Mouse (Mus musculus) embryonic facial prominence, embryonic 12.5 days (tissue): Measurements from ENCODE around the gene Lrguk. TPM values are rescaled to one million over a fixed set of nuclear protein-coding genes. Genes with fewer than 3 reads are reported as not detected.

Source experiments
- ATAC-seq: fragments of 200-750 bp; cut with Nextera tagmentation; 2 replicates; pipeline ENCODE4 v1.8.0; 2017; ENCODE audit not compliant: insufficient number of reproducible peaks, insufficient read depth, low FRiP score, low TSS enrichment
- H3K27ac ChIP-seq: fragments of 300-500 bp; sonication (generic); 2 replicates; pipeline ENCODE4 v1.5.1; 2016; ENCODE audit warnings: mild to moderate bottlenecking
- H3K27me3 ChIP-seq: fragments of 300-500 bp; sonication (generic); 2 replicates; pipeline ENCODE4 v1.6.1; 2016; ENCODE audit warnings: mild to moderate bottlenecking, moderate library complexity
- H3K36me3 ChIP-seq: fragments of 300-500 bp; sonication (generic); 2 replicates; pipeline ENCODE4 v1.6.1; 2016; ENCODE audit warnings: mild to moderate bottlenecking
- H3K4me1 ChIP-seq: fragments of 300-500 bp; sonication (generic); 2 replicates; pipeline ENCODE4 v1.6.1; 2016
- H3K4me2 ChIP-seq: fragments of 300-500 bp; sonication (generic); replicated peaks from 2 replicates; pipeline ENCODE4 v1.6.1; 2016; ENCODE audit warnings: mild to moderate bottlenecking, moderate library complexity
- H3K4me3 ChIP-seq: fragments of 300-500 bp; sonication (generic); 2 replicates; pipeline ENCODE4 v1.5.1; 2016; ENCODE audit warnings: mild to moderate bottlenecking
- H3K9ac ChIP-seq: fragments of 300-500 bp; sonication (generic); 2 replicates; pipeline ENCODE4 v1.6.1; 2016; ENCODE audit warnings: mild to moderate bottlenecking, moderate library complexity
- H3K9me3 ChIP-seq: fragments of 300-500 bp; sonication (generic); 2 replicates; pipeline ENCODE4 v1.6.1; 2016; ENCODE audit warnings: mild to moderate bottlenecking, moderate library complexity
- WGBS: fragments of 180-500 bp; shearing (Covaris S2); methylation state at CpG from one replicate; pipeline ENCODE4 v1.1.7; 2016; 5-methylcytosine and 5-hydroxymethylcytosine counted together
- polyA plus RNA-seq: library from polyadenylated mRNA; unstranded; fragments of >200 nt; fragmentation: Nextera tagmentation; extraction: Ambion mirVana; gene quantifications from 2 replicates; pipeline ENCODE4 v1.2.1, GENCODE M21; 2016

Lrguk gene
- polyA plus RNA-seq, 1 experiment from 2014 or later: 1.1 TPM

DNA sequence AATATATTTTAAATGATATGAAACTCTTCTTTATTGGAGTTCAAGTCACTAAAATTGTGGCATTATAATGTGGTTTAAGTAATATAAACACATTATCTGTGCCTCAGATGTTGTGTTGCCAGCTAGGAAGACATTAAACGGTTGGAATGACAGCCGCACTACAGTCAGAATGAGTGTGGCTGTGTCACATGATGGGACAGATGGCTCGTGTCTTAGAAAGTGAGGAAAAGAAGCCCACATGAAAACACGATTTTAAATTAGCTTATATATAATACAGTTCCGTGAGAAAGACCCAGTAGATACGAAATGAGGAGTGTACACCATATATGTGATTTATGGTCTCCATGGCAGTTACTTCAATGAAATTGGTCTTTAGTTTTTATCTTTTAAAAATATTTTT lies 82.2 kb downstream of the Lrguk start:
- Histone ChIP-seq H3K4me2 (no peak overlapping the region), H3K4me3 (no peak overlapping the region), H3K36me3 (no peaks in the 10 kb centered on the region), H3K9ac (no peak overlapping the region), H3K27me3 (no peaks in the 10 kb centered on the region), H3K9me3 (no peaks in the 10 kb centered on the region), H3K4me1 (no peaks in the 10 kb centered on the region), H3K27ac (no peak overlapping the region)
- 80% methylated on average over 6 of the region's 6 CpGs for WGBS
- no peak for ATAC-seq

DNA sequence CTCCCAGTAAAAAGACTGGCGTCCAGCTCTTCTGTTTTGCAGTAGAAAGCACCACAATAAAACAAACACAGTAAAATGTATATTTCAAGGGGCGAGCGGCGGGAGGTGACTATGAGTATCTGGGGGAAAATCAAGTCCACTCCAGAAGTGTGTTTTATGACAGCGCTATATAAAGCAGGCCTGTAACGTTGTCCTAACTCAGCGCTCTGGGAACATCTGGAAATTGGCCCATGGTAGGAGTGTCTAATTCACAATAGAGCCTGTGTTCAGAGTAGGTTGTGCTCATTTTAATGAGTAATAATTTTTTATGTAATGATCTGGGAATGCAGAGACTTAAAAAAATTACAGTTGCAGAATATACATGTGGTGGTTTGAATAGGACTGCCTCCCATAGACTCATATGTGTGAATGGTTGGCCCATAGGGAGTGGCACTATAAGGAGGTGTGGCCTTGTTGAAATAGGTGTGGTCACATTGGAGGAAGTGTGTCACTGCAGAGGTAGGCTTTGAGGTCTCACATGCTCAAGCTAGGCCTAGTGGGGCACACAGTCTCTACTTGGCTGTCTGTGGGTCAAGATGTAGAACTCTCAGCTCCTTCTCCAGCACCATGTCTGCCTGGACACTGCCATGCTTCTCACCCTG lies 87.7 kb downstream of the Lrguk start:
- 80% methylated on average over 7 of the region's 7 CpGs for WGBS
- Histone ChIP-seq H3K36me3 (no peaks in the 10 kb centered on the region), H3K4me3 (no peak overlapping the region), H3K9ac (no peak overlapping the region), H3K27ac (no peak overlapping the region), H3K9me3 (no peaks in the 10 kb centered on the region), H3K4me2 (no peak overlapping the region), H3K27me3 (no peaks in the 10 kb centered on the region), H3K4me1 (no peaks in the 10 kb centered on the region)
- ATAC-seq: no peak

DNA sequence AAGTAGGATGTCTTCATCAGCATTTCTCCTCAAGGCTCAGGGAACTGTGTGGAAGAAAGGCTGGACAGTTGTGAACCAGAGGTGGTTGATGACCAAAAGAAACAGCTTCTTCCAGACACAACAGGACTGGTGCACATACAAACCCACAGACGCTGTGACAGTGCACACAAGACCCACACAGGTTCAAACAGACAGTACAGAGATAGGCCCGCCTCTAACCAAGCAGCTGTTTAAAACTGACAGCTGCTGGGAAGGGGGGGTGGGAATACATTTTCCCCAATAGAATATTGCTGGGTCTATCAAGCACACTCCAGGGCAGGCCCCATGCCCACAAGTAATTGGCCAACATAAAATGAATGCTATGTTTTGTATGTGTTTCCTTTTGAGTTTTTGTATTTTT lies 95.2 kb downstream of the Lrguk start:
- no peaks in the 10 kb centered on the region for H3K27me3 ChIP-seq
- H3K9ac ChIP-seq: no peak overlapping the region
- no peak overlapping the region for H3K27ac ChIP-seq
- H3K4me3 ChIP-seq: no peak overlapping the region
- H3K9me3 ChIP-seq: no peaks in the 10 kb centered on the region
- H3K4me1 ChIP-seq: no peaks in the 10 kb centered on the region
- 84% methylated on average over 2 of the region's 2 CpGs for WGBS
- no peaks in the 10 kb centered on the region for H3K36me3 ChIP-seq
- no peak overlapping the region for H3K4me2 ChIP-seq
- no peak for ATAC-seq

DNA sequence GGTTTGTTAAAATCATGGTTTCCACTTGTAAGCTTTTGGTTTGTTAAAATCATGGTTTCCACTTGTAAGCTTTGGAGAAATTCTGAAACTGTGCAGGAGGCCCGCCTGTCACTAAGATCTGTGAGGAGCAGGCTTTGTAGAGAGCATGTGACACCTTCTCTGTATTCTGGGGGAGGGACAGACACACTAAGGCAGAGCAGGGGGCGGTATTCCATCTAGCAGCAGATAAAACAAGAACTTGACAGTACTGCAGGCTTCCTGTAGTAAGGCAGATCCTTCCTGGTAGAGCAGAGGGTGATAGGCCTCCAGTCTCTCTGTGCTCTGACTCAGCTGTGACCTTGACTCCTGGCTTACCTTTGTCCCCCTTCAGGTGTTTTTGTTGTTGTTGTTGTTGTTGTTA lies 100.0 kb downstream of the Lrguk start:
- Histone ChIP-seq H3K36me3 (no peaks in the 10 kb centered on the region), H3K9me3 (no peaks in the 10 kb centered on the region), H3K27me3 (no peaks in the 10 kb centered on the region), H3K4me1 (no peaks in the 10 kb centered on the region), H3K27ac (no peak overlapping the region), H3K9ac (no peak overlapping the region), H3K4me2 (no peak overlapping the region), H3K4me3 (no peak overlapping the region)
- ATAC-seq: no peak
- 69% methylated on average over 2 of the region's 2 CpGs for WGBS

DNA sequence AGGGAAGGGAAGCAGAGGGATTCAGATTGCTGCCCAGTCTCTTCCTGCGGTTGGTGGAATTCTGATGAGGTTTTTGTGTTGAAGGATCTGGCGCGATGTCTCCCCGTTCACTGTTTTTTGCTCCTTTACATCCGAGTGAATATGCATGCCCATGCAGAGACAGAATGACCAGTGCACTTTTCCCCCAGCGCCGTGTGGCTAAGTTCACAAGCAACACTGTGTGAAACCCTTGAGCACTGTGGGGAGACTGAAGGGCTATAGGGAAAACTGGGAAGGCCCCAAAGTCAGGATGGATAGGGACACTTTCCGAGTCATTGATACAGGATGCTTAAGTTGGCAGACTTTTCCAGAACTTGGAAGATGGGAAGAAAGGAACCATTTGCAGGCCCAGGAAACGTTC lies 103.1 kb downstream of the Lrguk start:
- H3K4me3 ChIP-seq: no peak overlapping the region
- ATAC-seq: no peak
- H3K27ac ChIP-seq: no peak overlapping the region
- H3K4me2 ChIP-seq: no peak overlapping the region
- 88% methylated on average over 9 of the region's 9 CpGs for whole genome bisulfite sequencing
- H3K9ac ChIP-seq: no peak overlapping the region
- H3K4me1 ChIP-seq: no peaks in the 10 kb centered on the region
- no peaks in the 10 kb centered on the region for H3K9me3 ChIP-seq
- H3K27me3 ChIP-seq: no peaks in the 10 kb centered on the region
- no peaks in the 10 kb centered on the region for H3K36me3 ChIP-seq

DNA sequence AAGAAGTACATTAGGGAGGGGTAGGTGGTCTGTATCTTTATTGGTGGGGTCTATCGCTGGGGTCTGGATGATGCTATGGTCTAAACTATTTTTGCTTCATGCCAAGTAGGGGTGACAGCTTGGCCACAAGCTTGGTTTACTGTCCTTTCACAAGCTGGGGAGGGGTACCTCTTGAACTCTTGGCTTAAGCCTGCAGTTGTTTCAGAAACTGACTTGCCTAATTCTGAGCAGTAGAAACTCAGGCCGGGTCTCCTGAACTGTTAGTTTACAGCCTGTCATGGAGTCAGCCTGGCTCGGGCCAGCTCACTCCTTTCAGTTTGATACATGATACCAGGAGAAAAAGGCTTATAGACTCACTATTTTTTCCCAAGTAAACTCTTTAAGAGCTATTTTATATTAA lies 109.1 kb downstream of the Lrguk start:
- no peak overlapping the region for H3K4me3 ChIP-seq
- no peaks in the 10 kb centered on the region for H3K4me1 ChIP-seq
- H3K9ac ChIP-seq: no peak overlapping the region
- no peaks in the 10 kb centered on the region for H3K9me3 ChIP-seq
- H3K27me3 ChIP-seq: no peaks in the 10 kb centered on the region
- H3K27ac ChIP-seq: no peak overlapping the region
- 79% methylated on average over 3 of the region's 3 CpGs for WGBS
- no peak overlapping the region for H3K4me2 ChIP-seq
- ATAC-seq: no peak
- no peaks in the 10 kb centered on the region for H3K36me3 ChIP-seq

DNA sequence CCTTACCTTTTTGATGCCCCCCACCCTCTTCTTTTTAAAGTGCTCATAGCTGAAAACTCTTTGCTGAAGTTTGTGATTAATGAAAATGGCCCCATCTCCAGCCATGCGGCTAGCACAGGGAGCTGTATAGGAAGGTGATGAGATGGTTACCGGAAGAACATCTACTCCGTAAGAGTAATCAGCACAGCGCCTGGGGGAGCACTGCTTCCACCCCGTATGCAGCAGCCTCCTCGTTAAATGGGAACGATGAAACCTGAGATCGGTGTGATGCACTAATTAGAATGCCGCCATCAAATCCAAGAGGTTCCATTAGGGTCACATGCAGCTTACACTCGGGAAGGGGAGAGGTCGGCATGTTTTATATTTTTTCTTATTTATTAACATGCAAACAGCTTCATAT lies 113.7 kb downstream of the Lrguk start:
- no peak overlapping the region for H3K9ac ChIP-seq
- 66% methylated on average over 11 of the region's 11 CpGs for WGBS
- no peak for ATAC-seq

DNA sequence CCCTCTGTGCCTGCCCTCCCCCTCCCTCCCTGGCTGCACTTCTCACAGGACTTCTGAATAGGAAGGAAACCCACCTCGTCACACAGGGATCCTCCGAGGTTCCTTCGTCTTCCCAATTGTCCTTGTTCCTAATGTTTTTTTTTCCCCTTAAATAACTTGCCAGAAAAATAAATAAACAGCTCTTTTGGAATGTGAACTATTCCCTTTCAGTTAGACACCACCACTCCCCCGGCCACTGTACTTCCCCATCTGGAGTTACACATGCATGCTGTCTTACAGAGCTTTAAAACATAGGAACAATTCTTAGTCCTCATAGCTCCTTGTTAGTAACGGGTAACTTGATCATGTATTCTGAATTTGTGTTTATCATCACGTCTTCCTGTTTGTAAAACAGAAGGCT lies 116.8 kb downstream of the Lrguk start:
- 56% methylated on average over 6 of the region's 6 CpGs for WGBS
- Histone ChIP-seq H3K27me3 (no peaks in the 10 kb centered on the region), H3K4me1 (no peaks in the 10 kb centered on the region), H3K27ac (no peak overlapping the region), H3K36me3 (no peaks in the 10 kb centered on the region), H3K9ac (no peak overlapping the region), H3K4me3 (no peak overlapping the region), H3K9me3 (0 out of 2 replicates have a peak, but pooled peaks cover 3% of the 10 kb centered on the region), H3K4me2 (no peak overlapping the region)
- ATAC-seq: no peak

More for the DNA sequence above, 113.7 kb downstream of the Lrguk start:
- no peaks in the 10 kb centered on the region for H3K27me3 ChIP-seq
- H3K4me2 ChIP-seq: no peak overlapping the region
- no peak overlapping the region for H3K4me3 ChIP-seq
- H3K36me3 ChIP-seq: no peaks in the 10 kb centered on the region
- H3K9me3 ChIP-seq: 0 out of 2 replicates have a peak, but pooled peaks cover 3% of the 10 kb centered on the region
- no peaks in the 10 kb centered on the region for H3K4me1 ChIP-seq
- no peak overlapping the region for H3K27ac ChIP-seq

DNA sequence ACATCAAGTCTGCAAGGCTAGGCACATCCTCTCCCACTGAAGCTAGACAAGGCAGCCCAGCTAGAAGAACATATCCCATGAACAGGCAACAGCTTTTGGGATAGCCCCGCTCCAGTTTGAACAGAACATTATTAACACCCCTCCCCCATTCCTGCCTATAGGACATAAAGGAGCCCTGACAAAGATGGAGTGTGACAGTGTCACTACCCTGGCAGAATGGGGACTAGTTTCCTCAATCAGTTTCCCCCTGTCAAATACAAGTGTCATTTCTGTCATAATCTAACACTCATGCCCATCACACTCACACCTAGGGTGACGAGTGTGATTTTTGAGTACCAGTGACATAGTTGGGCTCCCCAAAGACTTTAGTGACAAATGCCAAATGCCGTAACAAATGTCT lies 118.8 kb downstream of the Lrguk start:
- 0 out of 2 replicates have a peak, but pooled peaks cover 3% of the 10 kb centered on the region for H3K9me3 ChIP-seq
- H3K9ac ChIP-seq: no peak overlapping the region
- H3K4me2 ChIP-seq: no peak overlapping the region
- no peaks in the 10 kb centered on the region for H3K27me3 ChIP-seq
- no peak overlapping the region for H3K4me3 ChIP-seq
- no peak for ATAC-seq
- no peaks in the 10 kb centered on the region for H3K36me3 ChIP-seq
- 93% methylated on average over 3 of the region's 3 CpGs for WGBS
- no peak overlapping the region for H3K27ac ChIP-seq
- H3K4me1 ChIP-seq: peaks cover 6% of the 10 kb centered on the region

DNA sequence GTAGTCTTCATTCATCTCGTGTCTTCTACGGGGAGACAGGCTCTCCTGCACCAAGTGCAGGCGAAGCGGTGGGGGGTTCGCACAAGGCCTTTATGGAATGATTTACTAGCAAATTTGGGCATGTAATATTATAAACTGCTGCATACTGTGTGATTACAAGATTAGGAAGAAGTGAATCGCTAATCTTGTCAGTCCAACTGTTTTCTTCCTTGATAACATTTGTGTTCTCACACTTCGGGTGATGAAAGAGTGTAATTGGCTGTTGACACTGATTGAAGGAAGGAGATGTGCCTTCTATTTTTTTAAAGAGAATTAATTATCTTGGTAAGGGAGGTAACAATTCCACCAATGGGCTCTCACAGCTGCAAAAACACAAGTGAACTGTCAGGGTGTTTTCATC lies 119.4 kb downstream of the Lrguk start:
- H3K36me3 ChIP-seq: no peaks in the 10 kb centered on the region
- 85% methylated on average over 7 of the region's 7 CpGs for WGBS
- H3K27ac ChIP-seq: no peak overlapping the region
- H3K4me2 ChIP-seq: no peak overlapping the region
- H3K9me3 ChIP-seq: 0 out of 2 replicates have a peak, but pooled peaks cover 3% of the 10 kb centered on the region
- no peak for ATAC-seq
- H3K4me3 ChIP-seq: no peak overlapping the region
- peaks cover 12% of the 10 kb centered on the region for H3K4me1 ChIP-seq
- H3K9ac ChIP-seq: no peak overlapping the region
- no peaks in the 10 kb centered on the region for H3K27me3 ChIP-seq

DNA sequence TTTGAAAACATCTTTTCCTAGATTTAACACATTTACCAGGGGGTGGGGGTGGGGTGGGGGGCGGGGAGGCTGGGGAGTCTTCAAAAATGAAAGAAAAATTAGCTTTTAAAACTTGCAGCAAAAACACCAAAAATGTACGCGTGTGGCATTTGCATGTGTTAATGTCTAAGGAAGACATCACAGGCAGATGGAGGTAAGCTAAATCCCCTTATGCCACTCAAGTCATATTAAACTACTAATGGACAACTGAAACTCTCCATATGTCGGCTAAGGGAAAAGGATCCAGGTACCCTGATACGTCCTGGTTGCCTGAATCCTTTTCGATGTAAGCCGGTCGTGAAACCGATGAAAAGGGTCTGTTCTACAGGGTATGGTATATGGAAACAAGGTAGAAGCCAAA lies 119.8 kb downstream of the Lrguk start:
- no peaks in the 10 kb centered on the region for H3K36me3 ChIP-seq
- no peak overlapping the region for H3K4me2 ChIP-seq
- no peaks in the 10 kb centered on the region for H3K27me3 ChIP-seq
- H3K9me3 ChIP-seq: 0 out of 2 replicates have a peak, but pooled peaks cover 3% of the 10 kb centered on the region
- peaks cover 16% of the 10 kb centered on the region for H3K4me1 ChIP-seq
- no peak overlapping the region for H3K4me3 ChIP-seq
- no peak overlapping the region for H3K9ac ChIP-seq
- WGBS: 80% methylated on average over 9 of the region's 9 CpGs
- no peak overlapping the region for H3K27ac ChIP-seq
- no peak for ATAC-seq

DNA sequence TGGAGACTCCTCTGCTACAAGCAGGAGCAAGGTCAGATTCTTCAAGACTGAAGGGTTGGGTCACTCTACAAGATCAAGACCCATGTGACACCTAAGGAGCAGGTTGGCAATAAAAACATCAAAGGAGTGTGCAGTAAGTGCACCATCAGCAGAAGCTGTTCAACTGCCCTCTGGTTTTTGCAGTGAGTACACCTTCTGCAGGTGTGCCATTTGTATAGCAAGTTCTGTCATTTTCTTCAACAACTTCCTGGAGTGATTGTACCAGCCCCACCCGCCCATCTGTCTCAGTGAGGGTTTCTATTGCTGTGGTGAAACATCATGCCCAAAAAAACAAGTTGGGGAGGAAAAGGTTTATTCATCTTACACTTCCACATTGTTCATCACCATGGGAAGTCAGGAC lies 120.6 kb downstream of the Lrguk start:
- Histone ChIP-seq H3K36me3 (no peaks in the 10 kb centered on the region), H3K4me1 (peaks cover 24% of the 10 kb centered on the region), H3K4me2 (no peak overlapping the region), H3K9me3 (0 out of 2 replicates have a peak, but pooled peaks cover 3% of the 10 kb centered on the region), H3K4me3 (no peak overlapping the region), H3K27ac (no peak overlapping the region), H3K9ac (no peak overlapping the region), H3K27me3 (no peaks in the 10 kb centered on the region)
- no peak for ATAC-seq
- WGBS: 88% methylated on average over 1 of the region's 1 CpGs
